Mouse (Mus musculus) thymus, adult 18-20 months (tissue): ENCODE measurements around the gene Fkbp8.

Source experiments
- DNase-seq, 2 experiments: peaks; one replicate each; pipeline ENCODE4 v3.0.0; 2022; ENCODE audit warnings: mixed read lengths in 2 of 2

The Fkbp8 gene

GRCm38 (mm10) chr8:70529741-70530161 lies 2.2 kb downstream of the Fkbp8 start:
- no peak for DNase-seq

GRCm38 (mm10) chr8:70530314-70530713 lies 2.8 kb downstream of the Fkbp8 start:
- DNase-seq, result no peak

- DNase-seq, result no peak
Measured at GRCm38 (mm10) chr8:70534281-70534680, 6.8 kb downstream of the Fkbp8 start.

DNA sequence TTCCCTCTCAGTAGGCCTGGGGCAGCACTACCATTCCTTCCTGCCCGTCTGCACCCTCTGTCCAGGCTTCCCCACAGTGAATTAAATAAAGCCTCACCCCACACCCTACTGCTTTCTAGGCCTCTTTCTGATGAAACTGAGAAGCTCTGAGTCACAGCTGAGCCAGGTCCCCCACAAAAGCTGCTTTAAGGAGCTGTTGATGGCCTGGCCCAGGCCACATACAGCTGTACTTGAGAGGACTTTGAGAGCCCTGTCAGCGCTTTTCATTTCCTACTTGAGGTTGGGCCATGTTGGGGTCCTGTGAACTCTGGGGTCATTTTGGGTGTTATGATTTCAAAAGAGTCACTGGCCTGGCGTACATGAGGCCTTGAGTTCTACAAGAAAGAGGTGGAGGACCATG lies 7.7 kb downstream of the Fkbp8 start:
- no peak for DNase-seq

DNA sequence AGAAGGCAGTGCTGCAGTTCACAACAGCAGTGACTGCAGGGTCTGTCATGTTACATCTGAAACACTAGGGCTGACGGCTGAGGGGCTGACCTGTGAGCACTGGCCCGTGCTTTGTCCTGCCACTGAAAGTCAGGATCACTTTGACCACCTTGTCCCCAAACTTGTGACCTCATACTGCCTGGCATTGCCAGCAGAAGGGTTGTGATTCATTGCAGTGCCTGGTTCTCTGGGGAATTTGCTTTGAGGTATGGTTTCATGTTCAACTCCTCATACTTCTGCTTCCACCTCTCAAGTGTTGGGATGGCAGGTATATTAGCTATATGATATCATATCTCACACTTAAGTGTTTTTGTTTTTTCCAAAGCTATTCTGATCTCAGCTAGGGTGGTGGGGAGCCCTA lies 8.2 kb downstream of the Fkbp8 start:
- no peak for DNase-seq

- peak in 1 of 2 experiments; percentile 64 for DNase-seq
Measured at GRCm38 (mm10) chr8:70538024-70538579, 10.6 kb downstream of the Fkbp8 start.

DNA sequence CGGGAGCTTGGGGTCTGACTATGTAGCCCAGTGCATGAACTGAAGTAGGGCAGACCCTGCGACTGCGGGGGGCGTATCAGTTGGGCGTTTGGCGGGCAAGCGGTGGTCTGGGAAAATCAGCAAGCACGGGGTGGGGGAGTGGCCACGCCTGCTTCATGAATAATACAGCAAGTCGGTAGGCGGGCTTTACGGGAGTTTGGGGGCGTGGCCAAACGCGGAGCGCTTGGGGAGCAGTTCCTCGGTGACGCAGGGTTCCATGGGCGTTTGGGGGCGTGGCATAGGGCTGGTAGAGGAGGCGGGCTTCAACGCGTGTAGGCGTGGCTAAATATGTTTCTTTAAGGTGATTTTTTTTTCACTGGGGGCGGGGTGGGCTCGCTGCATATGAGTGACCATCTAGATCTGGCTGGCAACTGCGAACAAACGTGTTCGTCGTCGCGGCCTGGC lies 11.1 kb downstream of the Fkbp8 start:
- peak; percentile 98 to 99 for DNase-seq

- DNase-seq, result peak; percentile 99
Measured at GRCm38 (mm10) chr8:70539077-70539813, 11.7 kb downstream of the Fkbp8 start, which contains the start of gene Ell. Gene Ell, plus strand, starts transcription at chr8:70539457.

- no peak for DNase-seq
Measured at GRCm38 (mm10) chr8:70540013-70540506, 12.5 kb downstream of the Fkbp8 start.

DNA sequence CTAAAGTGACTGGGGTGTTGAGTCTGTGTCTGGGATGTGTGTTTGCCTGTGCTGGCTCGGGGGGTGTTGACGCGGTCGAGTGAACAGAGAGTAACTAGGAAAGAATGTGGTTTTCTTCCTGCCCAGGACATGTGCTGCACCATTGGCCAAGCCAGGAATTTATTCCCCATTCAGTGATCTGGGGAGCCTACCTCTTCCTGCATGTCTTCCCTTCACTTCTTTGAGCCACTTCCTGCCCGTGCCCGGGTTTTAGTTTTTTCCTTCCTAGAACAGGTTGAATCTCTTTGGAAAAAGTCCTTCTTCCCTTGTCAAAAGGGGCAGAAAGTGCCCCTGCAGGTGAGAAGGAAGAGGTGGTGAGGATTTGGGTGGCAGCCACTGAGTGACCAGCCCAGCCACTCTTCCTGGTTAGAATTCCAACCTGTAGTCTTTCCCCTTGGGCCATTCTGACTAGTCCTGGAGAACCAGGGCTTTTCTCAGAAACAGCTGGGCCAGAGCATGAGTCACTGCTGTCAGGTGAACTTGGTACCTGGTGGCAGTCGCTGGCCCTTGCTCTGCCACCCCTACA lies 13.1 kb downstream of the Fkbp8 start:
- no peak for DNase-seq

DNA sequence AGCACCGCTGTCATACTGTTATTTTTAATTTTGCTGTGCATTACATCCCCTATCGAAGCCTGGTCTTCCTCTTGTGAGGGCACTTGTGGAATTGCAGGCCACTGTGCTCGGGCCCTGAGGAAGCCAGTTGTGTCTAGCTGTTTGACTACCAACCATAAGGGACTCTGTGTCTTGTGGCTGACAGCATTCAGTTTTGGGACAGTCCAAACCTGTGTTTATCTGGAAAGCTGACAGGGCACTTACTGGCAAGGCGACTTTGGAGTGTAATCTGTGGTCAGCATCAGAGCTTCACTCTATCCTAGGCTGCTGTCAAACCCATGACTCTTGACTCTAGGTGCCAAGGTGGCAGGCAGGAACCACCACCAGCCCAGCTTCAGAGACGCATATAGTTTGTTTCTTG lies 13.6 kb downstream of the Fkbp8 start:
- no peak for DNase-seq

- no peak for DNase-seq
Measured at GRCm38 (mm10) chr8:70544200-70544687, 16.7 kb downstream of the Fkbp8 start.

- no peak for DNase-seq
Measured at GRCm38 (mm10) chr8:70546412-70546811, 18.9 kb downstream of the Fkbp8 start.

DNA sequence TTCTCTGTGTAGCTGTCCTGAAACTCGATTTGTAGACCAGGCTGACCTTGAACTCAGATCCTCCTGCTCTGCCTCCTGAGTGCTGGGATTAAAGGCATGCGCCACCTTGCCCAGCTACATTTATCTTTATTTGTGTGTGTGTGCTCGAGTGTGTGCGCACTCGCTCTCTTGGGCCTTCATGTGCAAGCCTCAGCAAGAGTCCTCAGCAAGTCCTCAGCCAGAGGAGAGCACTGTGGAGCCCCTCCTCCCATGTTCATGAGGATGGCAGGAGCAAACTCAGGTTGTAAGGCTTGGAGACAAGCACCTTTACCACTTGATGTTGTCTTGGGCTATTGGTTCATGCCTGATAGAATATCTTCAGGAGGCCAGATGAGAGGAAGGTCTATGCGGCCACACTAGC lies 20.2 kb downstream of the Fkbp8 start:
- no peak for DNase-seq

DNA sequence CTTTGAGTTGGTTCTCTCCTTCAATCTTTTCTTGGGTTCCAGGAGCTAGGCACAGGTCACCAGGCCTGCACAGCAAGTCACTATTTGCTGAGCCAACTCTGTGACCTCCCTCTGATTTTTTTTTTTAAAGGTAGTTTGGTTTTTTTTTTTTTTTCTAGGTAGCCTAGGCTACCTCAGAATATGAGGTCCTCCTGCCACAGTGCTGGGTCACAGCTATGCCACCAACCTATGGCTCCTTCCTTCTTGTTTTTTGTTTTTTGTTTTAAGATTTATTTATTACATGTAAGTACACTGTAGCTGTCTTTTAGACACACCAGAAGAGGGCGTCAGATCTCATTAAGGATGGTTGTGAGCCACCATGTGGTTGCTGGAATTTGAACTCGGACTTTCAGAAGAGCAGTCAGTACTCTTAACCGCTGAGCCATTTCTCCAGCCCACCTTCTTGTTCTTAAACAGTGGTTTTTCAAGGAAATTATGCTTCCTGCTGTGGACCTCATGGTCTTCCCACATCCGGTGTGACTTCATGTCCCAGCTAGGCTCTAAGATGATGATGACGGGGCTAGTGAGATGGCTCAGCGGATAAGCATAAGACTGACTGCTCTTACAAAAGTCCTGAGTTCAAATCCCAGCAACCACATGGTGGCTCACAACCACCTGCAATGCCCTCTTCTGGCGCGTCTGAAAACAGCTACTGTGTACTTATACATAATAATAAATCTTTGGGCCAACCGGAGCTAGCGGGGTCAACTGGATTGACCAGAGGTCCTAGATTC lies 22.1 kb downstream of the Fkbp8 start:
- DNase-seq, result no peak

DNA sequence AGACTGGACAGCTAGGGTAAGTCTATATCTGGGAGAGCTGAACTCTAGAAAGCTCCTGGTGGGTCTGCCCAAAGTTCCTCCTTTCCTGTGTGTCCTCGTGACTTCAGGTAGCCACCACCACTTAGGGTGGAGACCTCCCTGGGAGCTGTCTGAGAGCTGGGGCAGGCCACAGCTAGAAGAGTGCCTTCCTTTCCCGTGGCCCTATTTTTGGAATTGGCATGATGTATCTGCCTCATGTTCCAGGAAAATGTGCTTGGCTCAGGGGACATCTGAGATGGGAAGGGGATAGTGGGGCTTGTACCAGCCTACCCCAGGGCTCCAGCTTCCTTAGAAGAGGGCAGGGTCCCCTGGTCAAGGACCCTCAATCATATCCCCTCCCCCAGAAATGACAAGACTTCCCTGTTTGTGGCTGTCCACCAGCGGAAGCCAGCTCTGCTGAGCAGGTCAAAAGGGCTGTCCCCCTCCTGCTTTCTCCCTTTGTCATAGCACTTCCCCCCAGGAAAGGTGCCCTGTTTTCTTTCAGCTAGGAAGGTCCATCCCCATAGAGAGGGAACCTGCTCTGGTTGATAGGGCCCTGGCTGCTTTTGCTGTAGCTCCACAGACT lies 24.1 kb downstream of the Fkbp8 start:
- DNase-seq, result no peak

DNA sequence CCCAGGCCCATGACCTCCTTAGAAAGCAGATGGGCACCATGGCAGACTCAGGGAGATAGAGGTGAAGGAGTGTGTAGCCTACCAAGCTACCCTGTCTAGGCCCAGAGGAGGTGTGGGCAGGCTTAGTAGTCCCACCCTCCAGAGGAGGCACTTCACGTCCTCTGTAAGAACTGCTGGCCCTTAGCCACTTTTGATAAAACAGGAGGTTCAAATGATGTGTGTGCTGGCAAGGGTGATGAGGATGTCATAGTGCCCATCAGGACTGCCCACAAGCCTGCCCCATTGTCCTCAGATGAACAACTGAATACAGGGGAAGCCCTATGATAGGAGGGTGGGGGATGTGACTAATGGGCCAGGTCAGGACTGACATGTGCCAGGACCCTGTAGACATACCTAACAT lies 25.3 kb downstream of the Fkbp8 start:
- no peak for DNase-seq

GRCm38 (mm10) chr8:70553740-70554139 lies 26.2 kb downstream of the Fkbp8 start:
- DNase-seq, result no peak

DNA sequence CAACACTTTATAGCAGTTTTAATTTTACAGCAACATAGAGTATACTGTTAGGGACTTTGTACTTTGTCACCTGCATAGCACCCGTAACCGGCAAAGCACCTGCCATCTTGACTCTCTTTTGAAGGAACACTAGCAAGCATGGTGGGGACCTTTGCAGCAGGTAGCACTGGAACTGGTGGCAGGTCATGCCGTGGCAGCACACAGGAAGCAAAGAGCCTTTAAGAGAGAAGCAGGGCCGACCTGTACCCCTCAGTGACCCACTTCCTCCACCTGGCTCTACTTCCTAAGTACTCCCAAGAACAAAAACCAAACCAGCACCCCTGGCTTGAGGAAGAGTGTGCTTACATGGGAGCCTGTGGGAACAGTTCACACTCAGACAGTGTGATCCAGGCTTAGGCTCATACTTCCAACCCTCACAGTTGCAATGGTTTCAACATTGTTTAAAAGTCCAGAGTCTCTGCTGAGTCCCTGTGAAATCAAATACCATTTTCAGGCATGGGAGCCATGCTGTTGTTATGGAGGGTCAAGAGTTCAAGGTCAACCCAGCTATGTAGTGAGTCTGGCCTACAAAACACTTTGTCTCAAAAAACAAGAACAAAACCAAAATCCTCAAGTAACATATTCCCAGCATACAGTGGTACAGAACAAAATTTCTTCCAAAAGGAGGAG lies 27.7 kb downstream of the Fkbp8 start:
- DNase-seq, result peak in 1 of 2 experiments; percentile 39

DNA sequence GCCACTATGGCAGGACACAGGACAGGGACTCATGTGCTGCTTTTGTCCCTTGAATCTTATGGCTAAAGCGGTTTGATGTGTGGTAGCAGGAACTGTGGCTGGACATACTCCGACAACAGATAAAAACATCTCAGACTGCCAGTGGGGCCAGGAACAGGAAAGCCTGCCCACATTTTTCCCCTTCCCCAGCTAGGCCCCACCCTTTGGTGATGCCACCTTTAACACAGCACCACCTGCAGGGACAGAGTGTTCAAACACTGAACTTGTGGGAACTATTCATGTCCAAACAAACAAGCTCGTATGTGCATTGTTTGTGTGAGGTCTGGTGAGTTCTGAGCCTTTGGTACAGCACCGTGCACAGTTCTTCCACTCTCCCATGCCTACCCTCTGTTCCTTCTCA lies 30.8 kb downstream of the Fkbp8 start:
- DNase-seq, result peak; percentile 46 to 67

DNA sequence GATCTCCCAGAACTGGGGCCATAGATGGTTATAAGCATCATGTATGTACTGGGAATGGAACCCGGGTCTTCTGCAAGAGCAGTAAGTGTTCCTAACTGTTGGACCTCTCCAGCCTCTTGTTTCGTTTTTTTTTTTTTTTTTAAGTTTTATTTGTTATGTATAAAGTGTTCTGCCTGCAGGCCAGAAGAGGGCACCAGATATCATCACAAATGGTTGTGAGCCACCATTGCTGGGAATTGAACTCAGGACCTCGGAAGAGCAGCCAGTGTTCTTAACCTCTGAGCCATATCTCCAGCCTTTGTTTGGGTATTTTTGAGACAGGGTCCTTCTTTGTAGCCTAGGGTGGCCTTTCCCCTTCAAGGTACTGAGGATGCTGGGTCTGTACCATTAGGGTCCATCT lies 31.5 kb downstream of the Fkbp8 start:
- DNase-seq, result no peak

GRCm38 (mm10) chr8:70560096-70560495 lies 32.6 kb downstream of the Fkbp8 start:
- DNase-seq, result peak in 1 of 2 experiments; percentile 37
